Mouse (Mus musculus) C3H10T1/2 (cell line): ENCODE measurements around the gene Rbm12. TPM values are rescaled to one million over a fixed set of nuclear protein-coding genes. Genes with fewer than 3 reads are reported as not detected.

Experiments used
- polyA plus RNA-seq, 2 experiments: library from polyadenylated mRNA; unstranded; fragments of >200 nt; fragmentation: generic; extraction: Trizol; gene quantifications; one replicate each; pipeline ENCODE4 v1.2.1; 2012; ENCODE audit warnings: missing spikeins in 2 of 2

Gene Rbm12
- 1 to 10 TPM in 1 of 2 experiments, under 1 TPM in 1; 0.62 to 4.9 TPM for polyA plus RNA-seq

GRCm38 (mm10) chr2:156111358-156112079 is at the start of gene Rbm12, which contains the start of gene Cpne1:
TSS of gene Rbm12 (minus strand) at chr2:156111978.
TSS of gene Cpne1 (minus strand) at chr2:156111965.

GRCm38 (mm10) chr2:156143953-156144724 is 32.4 kb upstream of the Rbm12 start, which contains the start of the genes Romo1 and Nfs1:
TSS of gene Romo1 (plus strand) at chr2:156144039.
TSS of gene Nfs1 (minus strand) at chr2:156144186.

GRCm38 (mm10) chr2:156126992-156127391 is 15.2 kb upstream of the Rbm12 start, which contains the start of gene Gm28036:
TSS of gene Gm28036 (minus strand) at chr2:156127092.

GRCm38 (mm10) chr2:156065099-156066041 is 46.4 kb downstream of the Rbm12 start, which contains the start of gene Spag4:
TSS of gene Spag4 (plus strand) at chr2:156065175.

GRCm38 (mm10) chr2:156052816-156053215 is 59.0 kb downstream of the Rbm12 start, which contains the start of gene Fer1l4:
TSS of gene Fer1l4 (minus strand) at chr2:156052947.

Other genes with a start within 250 kb of the Rbm12 start
- gene Uqcc1, start 181.7 kb downstream of the Rbm12 start, polyA plus RNA-seq: 10 to 100 TPM; 10.3 to 24.6 TPM
- gene Gm15557, start 171.2 kb downstream of the Rbm12 start, polyA plus RNA-seq: under 1 TPM in 1 of 2 experiments, not detected in 1; 0.07 TPM
- under 1 TPM; 0.01 to 0.02 TPM for gene Gdf5, start 166.6 kb downstream of the Rbm12 start, polyA plus RNA-seq
- gene Cep250, start 155.5 kb downstream of the Rbm12 start, polyA plus RNA-seq: 10 to 100 TPM in 1 of 2 experiments, 1 to 10 TPM in 1; 3.8 to 12.5 TPM
- under 1 TPM; 0.01 to 0.76 TPM for gene 6430550D23Rik, start 104.0 kb downstream of the Rbm12 start, polyA plus RNA-seq
- gene Ergic3, start 103.9 kb downstream of the Rbm12 start, polyA plus RNA-seq: 100 to 1,000 TPM; 330 to 541 TPM
- gene Fer1l4, start 59.0 kb downstream of the Rbm12 start, polyA plus RNA-seq: under 1 TPM in 1 of 2 experiments, not detected in 1; under 0.01 TPM
- gene Spag4, start 46.8 kb downstream of the Rbm12 start, polyA plus RNA-seq: 1 to 10 TPM; 2.1 to 2.8 TPM
- gene Cpne1, start within 50 bp of the Rbm12 start, polyA plus RNA-seq: 10 to 100 TPM in 1 of 2 experiments, 1 to 10 TPM in 1; 2.5 to 40.9 TPM
- gene Gm28036, start 15.1 kb upstream of the Rbm12 start, polyA plus RNA-seq: 1 to 10 TPM in 1 of 2 experiments, not detected in 1; 7.6 TPM
- gene Romo1, start 32.1 kb upstream of the Rbm12 start, polyA plus RNA-seq: 100 to 1,000 TPM; 325 to 542 TPM
- gene Nfs1, start 32.2 kb upstream of the Rbm12 start, polyA plus RNA-seq: 10 to 100 TPM; 10.8 to 20.0 TPM
- 10 to 100 TPM; 13.4 to 44.6 TPM for gene Rbm39, start 68.3 kb upstream of the Rbm12 start, polyA plus RNA-seq
- gene Phf20, start 84.5 kb upstream of the Rbm12 start, polyA plus RNA-seq: 10 to 100 TPM in 1 of 2 experiments, 1 to 10 TPM in 1; 7.1 to 13.0 TPM
- gene Cnbd2, start 200.3 kb upstream of the Rbm12 start, polyA plus RNA-seq: 1 to 10 TPM; 4.1 to 4.6 TPM
- gene Scand1, start 200.7 kb upstream of the Rbm12 start, polyA plus RNA-seq: 100 to 1,000 TPM; 284 to 337 TPM